Mouse (Mus musculus): ENCODE results near the gene Cradd.
A peak's percentile ranks its signal among the peaks of the same experiment; 100 is the strongest.

The Cradd gene

DNA sequence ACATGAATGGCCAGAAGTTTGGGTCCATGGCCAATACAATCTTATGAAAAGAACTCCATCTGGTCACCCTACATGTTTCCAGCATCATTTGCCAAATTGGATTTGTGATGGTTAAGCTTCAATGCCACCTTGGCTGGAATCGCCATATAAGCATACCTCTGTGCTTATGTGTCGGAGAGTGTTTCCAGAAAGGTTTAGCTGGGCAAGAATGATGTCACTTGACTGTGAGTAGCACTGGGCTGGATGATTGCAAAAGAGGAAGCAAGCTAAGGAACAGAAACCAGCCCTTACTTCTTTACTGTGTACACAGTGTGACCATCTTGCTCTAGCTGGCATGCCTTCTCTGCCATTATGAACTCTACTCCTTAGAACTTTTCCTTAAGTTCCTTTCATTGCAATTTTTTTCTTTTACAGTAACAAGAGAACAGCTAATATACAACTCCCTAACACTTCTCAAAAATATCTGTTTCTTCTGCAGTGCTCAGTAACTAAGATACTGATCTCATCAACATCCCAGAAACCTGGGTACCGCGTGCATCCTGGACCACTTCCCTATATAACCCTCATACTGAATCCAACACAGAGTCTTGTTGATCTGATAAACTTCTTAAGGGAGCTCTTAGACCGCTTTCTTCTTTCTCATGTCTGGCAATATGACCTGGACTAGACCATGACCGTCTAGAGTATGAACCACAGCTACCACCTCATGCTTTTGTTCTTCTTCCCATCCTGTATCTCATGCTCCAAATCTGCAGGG, 172.7 kb downstream of the Cradd start:
- peak; percentile 15 for DNase-seq

DNA sequence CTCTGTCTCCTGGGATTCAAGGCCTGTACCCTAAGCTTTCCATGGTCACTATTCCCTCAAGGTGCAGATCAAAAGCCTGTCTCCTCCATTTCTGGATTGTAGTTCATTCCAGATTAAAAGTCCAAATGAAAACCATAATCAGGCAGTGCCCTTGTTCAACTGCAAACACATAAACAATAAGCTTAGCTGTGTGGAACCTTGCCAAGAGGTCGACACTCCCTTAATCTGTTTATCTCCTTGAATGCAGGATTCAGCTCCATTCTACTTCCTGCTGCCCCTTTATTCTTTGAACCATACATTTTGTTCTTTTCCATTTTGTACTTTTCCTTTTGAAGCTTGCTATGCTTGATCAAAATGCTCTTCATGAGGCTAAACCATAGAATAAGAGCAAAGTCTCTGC, 174.3 kb downstream of the Cradd start:
- no peak for DNase-seq

GRCm38 (mm10) chr10:95148641-95149040, 175.3 kb downstream of the Cradd start:
- DNase-seq, result no peak

GRCm38 (mm10) chr10:95147136-95147901, 176.6 kb downstream of the Cradd start:
- no peak for DNase-seq

DNA sequence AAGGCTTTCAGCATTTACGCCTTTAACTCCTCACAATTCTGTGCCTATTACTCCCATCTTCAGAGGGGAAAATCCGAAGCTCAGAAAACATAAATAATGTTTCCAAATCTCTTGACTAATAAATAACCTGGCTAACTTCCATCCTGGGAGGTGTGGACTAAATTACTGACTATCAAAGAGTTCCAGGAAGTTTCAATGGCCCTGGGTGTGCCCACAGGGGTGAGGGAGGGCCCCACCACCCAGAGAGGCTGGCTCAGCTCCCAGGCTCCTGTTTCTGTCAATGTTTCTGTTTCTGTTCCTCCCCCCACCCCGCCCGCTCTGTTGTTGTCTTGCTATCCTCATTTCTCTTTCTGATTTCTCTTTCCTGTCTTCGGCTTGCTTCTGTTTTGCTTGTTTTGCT, 177.4 kb downstream of the Cradd start:
- DNase-seq, result no peak

DNA sequence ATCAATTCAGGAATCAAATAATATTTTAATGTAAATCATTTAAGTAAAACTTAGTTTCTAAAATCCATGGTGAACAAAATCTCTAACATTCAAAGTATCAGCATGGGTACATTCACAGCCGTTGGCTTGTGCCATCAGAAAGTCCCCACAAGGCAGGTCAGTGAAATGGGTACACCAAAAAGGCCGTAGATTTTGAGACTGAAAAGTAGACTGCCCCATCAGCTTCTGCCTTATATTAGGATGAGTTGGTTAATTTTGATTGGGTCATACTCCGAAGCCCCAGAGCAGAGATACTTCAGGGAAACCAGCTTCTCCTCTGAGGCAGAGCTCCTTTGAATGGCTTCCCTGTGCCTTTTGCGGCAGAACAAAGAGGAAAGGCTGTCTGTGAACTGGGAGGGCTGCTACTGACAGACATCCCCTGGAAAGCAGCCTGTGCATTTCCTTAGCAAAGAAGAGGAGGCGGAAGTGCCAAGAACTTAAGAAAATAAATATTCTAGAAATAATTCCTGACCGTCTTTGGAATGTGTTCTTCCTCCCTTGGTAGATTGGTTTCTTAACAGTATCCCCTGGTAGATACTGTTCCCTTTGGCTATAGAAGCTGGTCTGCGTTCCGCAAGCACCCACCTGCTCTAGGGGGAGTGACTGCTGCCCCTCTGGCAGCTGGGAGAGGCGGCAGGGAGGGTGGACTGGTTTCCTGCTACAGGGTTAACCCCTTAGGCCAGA, 178.6 kb downstream of the Cradd start:
- DNase-seq, result no peak

- DNase-seq, result no peak
These were observed 179.4 kb downstream of the Cradd start for GRCm38 (mm10) chr10:95144414-95145130.

DNA sequence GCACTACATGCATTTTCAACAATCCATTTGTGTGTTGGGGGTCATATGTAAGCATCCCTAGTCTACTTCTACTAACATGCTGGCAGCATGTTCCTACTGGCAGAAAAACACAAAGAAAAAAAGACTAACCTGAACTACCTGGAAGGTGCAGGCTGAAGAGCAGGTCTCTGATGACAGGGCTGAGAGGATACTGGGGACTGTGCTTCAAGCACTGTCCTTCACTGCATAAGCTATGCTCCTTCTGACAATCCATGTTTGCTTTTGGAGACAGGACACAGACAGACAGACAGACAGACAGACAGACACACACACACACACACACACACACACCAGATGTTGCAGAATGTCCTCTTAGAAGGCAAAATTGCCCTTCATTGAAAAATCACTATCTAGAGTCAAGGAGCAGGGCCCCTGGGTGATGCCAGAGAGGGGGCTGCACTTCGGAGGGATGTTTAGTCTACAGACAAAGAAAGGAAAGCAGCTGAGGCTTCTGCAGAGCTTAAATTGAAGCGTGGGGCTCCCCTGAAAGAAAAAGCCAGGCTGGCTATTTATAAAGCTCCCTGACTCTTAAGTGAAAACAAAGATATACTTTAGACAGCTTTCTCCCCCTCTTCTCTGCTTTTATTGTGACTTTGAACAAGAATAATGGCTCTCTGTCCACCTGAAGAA, 180.4 kb downstream of the Cradd start:
- DNase-seq, result no peak

- DNase-seq, result peak; percentile 79
These were observed 181.0 kb downstream of the Cradd start for GRCm38 (mm10) chr10:95142844-95143435.

DNA sequence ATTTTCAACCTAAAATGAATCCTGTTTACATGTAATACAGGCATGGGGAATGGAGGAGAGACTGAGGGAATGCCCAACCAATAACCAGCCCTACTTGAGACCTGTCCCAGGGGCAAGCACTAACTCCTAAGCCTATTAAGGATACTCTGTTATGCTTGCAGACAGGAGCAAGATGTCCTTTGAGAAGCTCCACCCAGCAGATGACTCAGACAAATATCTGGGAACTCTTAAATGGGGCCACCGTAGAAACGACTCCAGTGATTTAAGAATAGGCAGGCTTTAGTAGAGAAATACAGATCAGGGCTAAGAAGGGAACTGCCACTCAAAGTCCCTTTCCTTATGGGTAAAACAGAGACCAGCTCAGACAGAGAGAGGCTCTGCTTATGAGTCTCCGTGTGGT, 182.9 kb downstream of the Cradd start:
- no peak for DNase-seq

DNA sequence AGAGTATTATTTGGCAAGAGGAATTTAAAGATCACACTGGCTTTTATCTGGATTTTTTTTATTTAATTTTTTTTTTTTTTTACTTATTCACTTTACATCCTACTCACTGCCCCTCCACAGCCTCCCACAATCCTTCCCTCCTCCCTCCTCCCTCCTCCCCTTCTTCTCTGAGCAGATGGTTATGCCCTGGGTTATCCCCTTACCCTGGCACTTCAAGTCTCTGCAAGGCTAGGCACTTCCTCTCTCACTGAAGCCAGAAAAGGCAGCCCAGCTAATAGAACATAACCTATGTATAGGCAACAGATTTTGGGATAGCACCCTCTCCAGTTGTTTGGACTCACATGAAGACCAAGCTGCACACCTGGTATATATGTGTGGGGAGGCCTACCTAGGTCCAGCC, 183.7 kb downstream of the Cradd start:
- no peak for DNase-seq

GRCm38 (mm10) chr10:95139645-95140044, 184.3 kb downstream of the Cradd start:
- DNase-seq, result peak; percentile 28

- DNase-seq, result no peak
These were observed 190.9 kb downstream of the Cradd start for GRCm38 (mm10) chr10:95133057-95133456.
